Mouse (Mus musculus): ENCODE measurements around the gene Nid2.

GRCm38 (mm10) chr14:19739416-19740146, 11.5 kb upstream of the Nid2 start:
- no peak for TF ChIP-seq CTCF (IDR thresholded peaks at IDR 0.05; ENCODE audit: extremely low read depth, insufficient read length, insufficient replicate concordance, low read depth, low read length)
- TF ChIP-seq POLR2A (IDR thresholded peaks at IDR 0.05; ENCODE audit: low read depth, low read length) = no peak

All from small intestine, adult 2 months (tissue).